Mouse (Mus musculus): ENCODE data around the gene Abcb6.

DNA sequence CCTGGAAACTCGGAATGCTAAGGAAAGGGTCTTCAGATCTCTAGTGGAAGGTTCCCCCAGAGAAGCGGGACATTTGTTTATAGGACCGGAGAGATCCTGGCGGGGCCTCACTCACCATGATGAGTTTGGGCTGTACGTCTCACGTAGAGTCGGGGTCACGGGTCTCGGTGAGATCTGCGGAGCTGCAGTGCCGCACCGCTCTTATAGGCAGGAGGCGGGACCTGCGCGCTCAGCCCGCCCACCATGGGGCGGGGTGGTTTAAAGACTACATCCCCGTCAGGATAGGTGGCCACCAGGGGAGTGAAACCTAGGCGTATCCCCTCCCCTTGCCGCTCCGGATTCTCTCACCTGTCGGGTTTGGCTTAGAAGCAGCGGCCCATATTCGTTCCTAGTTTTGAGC lies 38.9 kb upstream of the Abcb6 start:
- no peak for TF ChIP-seq ZNF384 (IDR thresholded peaks at IDR 0.05; ENCODE audit: low read depth, low read length)
- no peak for TF ChIP-seq HCFC1 (IDR thresholded peaks at IDR 0.05; ENCODE audit: borderline replicate concordance, insufficient read depth, low read length)
- no peak for TF ChIP-seq CHD2 (IDR thresholded peaks at IDR 0.05; ENCODE audit: low read depth, low read length)
- no peak for TF ChIP-seq ZC3H11A (IDR thresholded peaks at IDR 0.05; ENCODE audit: borderline replicate concordance, low read depth, low read length)
